Mouse (Mus musculus): ENCODE measurements at regions not wholly inside any gene's neighbourhood (a gene's known extent, or its start where the extent isn't known, plus 50 kb on each side); places are given as distances from the start of the nearest gene placed in this dataset.

DNA sequence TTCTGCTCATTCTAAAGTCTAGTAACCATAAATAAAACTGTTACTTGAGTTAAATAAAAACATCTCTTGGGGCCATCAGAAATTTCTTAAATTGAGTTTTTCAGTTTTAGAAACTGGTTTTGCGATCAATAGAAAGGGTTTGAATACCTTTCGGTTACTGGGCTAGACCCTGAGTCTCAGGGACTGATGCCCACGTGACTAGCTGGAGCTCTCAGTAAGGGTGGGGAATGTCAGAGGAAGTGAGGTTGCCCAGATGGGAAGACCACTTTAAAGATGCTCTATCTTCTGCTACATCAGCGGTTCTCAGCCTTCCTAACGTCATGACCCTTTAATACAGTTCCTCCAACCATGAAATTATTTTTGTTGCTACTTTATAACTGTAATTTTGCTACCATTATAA, 56.7 kb upstream of the Osbpl8 start:
- no peak for TF ChIP-seq CTCF (IDR thresholded peaks at IDR 0.05; ENCODE audit: borderline replicate concordance, insufficient read depth, low read length)
- TF ChIP-seq POLR2A (IDR thresholded peaks at IDR 0.05; ENCODE audit: low read depth, low read length): no peak
